Mouse (Mus musculus) MEL (cell line): ENCODE data around the gene Efna2.

Source experiments
- EP300 ChIP-seq, 2 experiments: IDR thresholded peaks; 2 replicates each; pipeline ENCODE4 v1.6.1; 2011; ENCODE audit warnings: improper control_type of control experiment in 2 of 2, low read length in 2 of 2, low read depth in 1 of 2, mild to moderate bottlenecking in 1 of 2
- POLR2A ChIP-seq, 2 experiments: IDR thresholded peaks; 2 replicates each; pipeline ENCODE4 v1.6.1; 2011 to 2012; ENCODE audit warnings: low read length in 2 of 2, mild to moderate bottlenecking in 2 of 2, control low read depth in 1 of 2, improper control_type of control experiment in 1 of 2, low read depth in 1 of 2, moderate library complexity in 1 of 2; ENCODE audit not compliant: control insufficient read depth in 1 of 2, insufficient read depth in 1 of 2, poor library complexity in 1 of 2
- POLR2AphosphoS5 ChIP-seq: IDR thresholded peaks from 2 replicates; pipeline ENCODE4 v1.6.1; 2012; ENCODE audit warnings: low read depth, borderline replicate concordance, mild to moderate bottlenecking, inconsistent platforms, low read length, moderate library complexity, mixed read lengths
- TCF12 ChIP-seq: IDR thresholded peaks from 2 replicates; pipeline ENCODE4 v1.6.1; 2014; ENCODE audit warnings: low read depth, mild to moderate bottlenecking, inconsistent platforms, low read length, improper control_type of control experiment, moderate library complexity
- ZNF384 ChIP-seq: IDR thresholded peaks from 2 replicates; pipeline ENCODE4 v1.6.1; 2012; ENCODE audit warnings: low read depth, mild to moderate bottlenecking, inconsistent platforms, low read length, improper control_type of control experiment

DNA sequence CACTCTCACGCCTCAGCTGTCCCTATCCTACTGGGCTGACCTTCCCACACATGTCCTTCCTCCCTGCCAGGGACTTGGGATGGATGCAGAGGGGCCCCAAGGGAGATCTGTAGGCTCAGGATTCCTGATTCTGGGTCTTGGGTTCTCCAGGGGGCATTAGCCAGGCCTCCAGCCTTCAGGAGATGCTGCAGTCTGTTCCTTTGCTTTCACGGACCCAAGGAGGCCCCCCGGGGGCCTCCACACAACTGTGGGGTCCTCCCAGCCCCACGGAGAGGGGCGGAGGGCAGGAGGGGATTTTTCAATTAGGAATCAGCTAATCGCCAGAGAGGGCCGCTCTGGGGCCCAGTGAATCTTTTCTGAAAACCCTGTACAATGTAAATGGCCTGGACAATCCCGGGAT, 15.2 kb downstream of the Efna2 start:
- TF ChIP-seq ZNF384, result no peak
- TF ChIP-seq EP300 (IDR thresholded peaks at IDR 0.05; ENCODE audit: low read depth in 1 of 2, low read length in 2 of 2), result no peak
- no peak for TF ChIP-seq TCF12
- TF ChIP-seq POLR2AphosphoS5, result no peak
- no peak for TF ChIP-seq POLR2A (IDR thresholded peaks at IDR 0.05; ENCODE audit: control insufficient read depth in 1 of 2, insufficient read depth in 1 of 2, low read depth in 1 of 2, low read length in 2 of 2, poor library complexity in 1 of 2)
